Mouse (Mus musculus) testis, adult 2 months (tissue): ENCODE measurements around the gene Npl.

Experiments used
- CTCF ChIP-seq: fragments of 200-500 bp; IDR thresholded peaks from 2 replicates; pipeline ENCODE4 v1.5.1; 2012; ENCODE audit warnings: low read depth, mild to moderate bottlenecking, inconsistent platforms, low read length, moderate library complexity; ENCODE audit not compliant: control insufficient read depth, insufficient read depth, insufficient replicate concordance
- POLR2A ChIP-seq: fragments of 200-500 bp; IDR thresholded peaks from 2 replicates; pipeline ENCODE4 v1.6.1; 2012; ENCODE audit warnings: low read depth, mild to moderate bottlenecking, inconsistent platforms, low read length, moderate library complexity; ENCODE audit not compliant: control insufficient read depth

DNA sequence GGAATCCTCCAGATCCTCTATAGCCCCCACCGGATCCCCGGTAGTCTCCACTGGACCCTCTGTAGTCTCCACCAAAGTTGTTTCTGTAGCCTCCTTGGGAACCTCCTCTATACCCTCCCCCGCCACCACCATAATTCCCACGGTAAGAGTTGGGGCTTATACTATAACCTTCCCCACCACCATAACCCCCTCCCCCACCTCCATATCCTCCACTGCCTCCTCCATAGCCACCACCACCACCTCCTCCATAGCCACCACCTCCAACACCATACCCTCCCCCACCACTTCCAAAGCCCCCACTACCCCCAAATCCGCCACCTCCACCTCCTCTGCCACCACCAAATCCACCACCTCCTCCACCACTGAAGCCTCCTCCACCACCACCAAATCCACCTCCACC lies 93.7 kb downstream of the Npl start:
- TF ChIP-seq CTCF (no peak), POLR2A (no peak)
